Mouse (Mus musculus): Measurements from ENCODE around the gene Wdfy1. TPM values are rescaled to one million over a fixed set of nuclear protein-coding genes. Genes with fewer than 3 reads are reported as not detected.

The Wdfy1 gene
- polyA plus RNA-seq, 1 experiment from 2014 or later = 112 TPM

DNA sequence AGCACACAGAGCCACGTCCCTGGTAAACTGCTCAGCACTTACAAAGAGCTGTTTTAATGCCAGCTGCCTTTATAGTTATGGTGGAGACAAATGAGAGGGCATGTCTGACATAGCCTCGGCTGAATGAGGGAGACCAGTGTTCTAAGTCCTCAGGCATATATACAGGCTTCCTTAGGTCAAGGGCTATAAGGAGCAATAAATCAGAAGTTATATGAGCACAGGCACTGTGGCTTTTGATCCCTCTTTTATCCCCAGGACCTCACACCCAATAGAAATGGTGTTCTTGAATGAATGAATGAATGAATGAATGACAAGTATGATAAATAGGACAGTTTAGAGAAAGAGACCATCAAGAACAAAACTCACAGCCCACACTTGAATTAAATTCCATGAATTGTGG lies 16.9 kb downstream of the Wdfy1 start:
- Histone ChIP-seq H3K4me1 (replicated peaks) (peaks cover 46% of the 10 kb centered on the region), H3K27me3 (no peaks in the 10 kb centered on the region), H3K27ac (no peak overlapping the region), H3K9me3 (no peaks in the 10 kb centered on the region), H3K4me2 (peak overlapping the region; percentile 95), H3K9ac (peak overlapping the region; percentile 58; the same call in 1 of the 2 replicates), H3K4me3 (no peak overlapping the region), H3K36me3 (no peaks in the 10 kb centered on the region)
- no peak for ATAC-seq (ENCODE audit: low FRiP score)
- 45% methylated on average over 2 of the region's 2 CpGs for WGBS

DNA sequence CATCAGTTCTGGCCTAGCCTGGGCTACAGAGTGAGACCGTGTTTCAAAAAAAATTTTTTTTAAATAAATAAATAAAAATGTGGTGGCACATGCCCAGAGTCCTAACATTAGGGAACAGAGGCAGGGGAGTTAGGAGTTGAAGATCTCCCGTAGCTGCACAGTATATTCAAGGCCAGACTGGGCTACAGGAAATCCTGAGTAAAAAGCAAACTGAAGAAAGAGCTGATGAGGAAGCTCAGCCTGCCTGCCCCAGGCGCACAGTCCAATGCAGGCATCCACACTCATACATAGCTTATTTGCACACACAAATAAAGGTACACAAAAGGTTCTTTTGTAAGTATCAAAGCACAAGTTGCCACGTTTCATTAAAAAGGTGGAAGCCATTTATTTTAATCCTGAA lies 18.3 kb downstream of the Wdfy1 start:
- H3K9ac ChIP-seq = no peak overlapping the region
- 82% methylated on average over 4 of the region's 4 CpGs for WGBS
- H3K4me3 ChIP-seq = no peak overlapping the region
- no peak overlapping the region for H3K4me2 ChIP-seq
- H3K36me3 ChIP-seq = no peaks in the 10 kb centered on the region
- peaks cover 43% of the 10 kb centered on the region for H3K4me1 ChIP-seq (replicated peaks)
- no peaks in the 10 kb centered on the region for H3K27me3 ChIP-seq
- H3K9me3 ChIP-seq = no peaks in the 10 kb centered on the region
- 0 out of 2 replicates have a peak overlapping the region, but pooled peaks have one; percentile 25 for H3K27ac ChIP-seq
- ATAC-seq (ENCODE audit: low FRiP score) = no peak

- 51% methylated on average over 7 of the region's 7 CpGs for WGBS
- no peak for ATAC-seq (ENCODE audit: low FRiP score)
Observed at GRCm38 (mm10) chr1:79757161-79757560, 18.8 kb downstream of the Wdfy1 start.

DNA sequence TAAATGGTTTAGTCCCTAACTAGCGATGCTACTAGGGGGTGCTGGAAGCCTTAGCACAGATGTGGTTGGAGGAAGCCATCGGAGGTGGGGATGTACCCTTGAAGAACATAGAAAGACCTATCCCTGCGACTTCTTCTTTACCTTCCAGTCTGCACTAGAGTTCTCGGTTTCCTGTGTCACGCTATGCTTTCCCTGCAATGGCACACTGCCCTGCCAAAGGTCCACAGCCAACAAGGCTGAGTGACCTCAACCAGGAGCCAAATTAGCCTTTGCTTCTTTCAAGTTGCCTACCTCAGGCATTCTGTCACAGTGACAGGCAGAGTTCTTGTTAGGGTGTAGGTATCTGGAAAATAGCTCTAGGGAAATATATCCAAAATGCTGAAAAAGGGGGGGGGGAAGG lies 19.5 kb downstream of the Wdfy1 start:
- Histone ChIP-seq H3K4me3 (no peak overlapping the region), H3K9me3 (no peaks in the 10 kb centered on the region), H3K36me3 (peaks cover 9% of the 10 kb centered on the region), H3K27ac (no peak overlapping the region), H3K4me1 (replicated peaks) (peaks cover 36% of the 10 kb centered on the region), H3K4me2 (no peak overlapping the region), H3K27me3 (no peaks in the 10 kb centered on the region), H3K9ac (no peak overlapping the region)
- ATAC-seq (ENCODE audit: low FRiP score) = no peak
- WGBS = 96% methylated on average over 5 of the region's 5 CpGs

More at GRCm38 (mm10) chr1:79757161-79757560, 18.8 kb downstream of the Wdfy1 start:
- Histone ChIP-seq H3K4me3 (no peak overlapping the region), H3K9ac (no peak overlapping the region), H3K4me1 (replicated peaks) (peaks cover 38% of the 10 kb centered on the region), H3K27me3 (no peaks in the 10 kb centered on the region), H3K36me3 (peaks cover 1% of the 10 kb centered on the region), H3K4me2 (no peak overlapping the region), H3K27ac (0 out of 2 replicates have a peak overlapping the region, but pooled peaks have one; percentile 25), H3K9me3 (no peaks in the 10 kb centered on the region)

DNA sequence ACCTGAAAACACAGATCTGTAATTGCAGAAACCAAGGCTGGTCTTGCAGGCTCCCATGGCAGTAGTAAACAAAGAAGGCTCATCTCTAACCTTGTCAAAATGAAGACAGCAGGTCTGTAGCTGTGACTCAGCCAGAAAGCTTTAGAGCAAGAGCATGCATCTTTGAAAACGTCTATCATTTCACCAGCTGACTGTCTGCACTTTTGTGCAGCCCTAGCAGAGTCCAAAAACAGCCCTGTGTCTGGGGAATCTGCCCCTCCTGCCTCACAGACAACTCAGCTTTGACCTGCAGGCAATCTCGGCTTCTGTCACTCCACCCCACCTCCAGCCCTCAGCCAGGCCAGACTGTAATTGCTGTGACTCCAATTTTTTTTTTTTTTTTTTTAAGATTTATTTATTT lies 20.6 kb downstream of the Wdfy1 start:
- no peak overlapping the region for H3K4me3 ChIP-seq
- no peak overlapping the region for H3K9ac ChIP-seq
- no peak overlapping the region for H3K27ac ChIP-seq
- WGBS = 56% methylated on average over 2 of the region's 2 CpGs
- H3K4me1 ChIP-seq (replicated peaks) = peaks cover 30% of the 10 kb centered on the region
- no peak overlapping the region for H3K4me2 ChIP-seq
- peaks cover 18% of the 10 kb centered on the region for H3K36me3 ChIP-seq
- no peaks in the 10 kb centered on the region for H3K9me3 ChIP-seq
- no peaks in the 10 kb centered on the region for H3K27me3 ChIP-seq
- ATAC-seq (ENCODE audit: low FRiP score) = no peak

DNA sequence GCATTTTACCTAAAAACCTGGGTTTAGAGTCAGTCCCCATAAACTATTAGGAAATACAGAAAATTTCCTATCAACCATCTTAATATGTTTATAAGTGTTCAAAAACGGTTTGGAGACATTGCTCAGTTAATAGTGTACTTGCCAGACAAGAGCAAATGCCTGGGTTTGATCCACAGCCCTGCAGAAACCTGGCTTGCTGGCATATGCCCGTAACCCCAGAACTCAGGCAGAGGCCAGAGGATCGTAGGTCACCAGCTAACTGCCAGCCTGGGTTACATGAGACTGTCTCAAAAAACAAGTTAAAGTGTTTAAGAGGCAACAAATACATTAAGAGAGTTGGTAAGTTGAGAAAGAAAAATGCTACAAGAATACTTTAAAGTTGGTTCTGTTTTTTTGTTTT lies 21.0 kb downstream of the Wdfy1 start:
- H3K27ac ChIP-seq = no peak overlapping the region
- H3K4me3 ChIP-seq = no peak overlapping the region
- peaks cover 27% of the 10 kb centered on the region for H3K4me1 ChIP-seq (replicated peaks)
- no peak overlapping the region for H3K4me2 ChIP-seq
- no peak for ATAC-seq (ENCODE audit: low FRiP score)
- H3K9ac ChIP-seq = no peak overlapping the region
- H3K9me3 ChIP-seq = no peaks in the 10 kb centered on the region
- H3K27me3 ChIP-seq = no peaks in the 10 kb centered on the region
- peaks cover 19% of the 10 kb centered on the region for H3K36me3 ChIP-seq
- 95% methylated on average over 3 of the region's 3 CpGs for WGBS

DNA sequence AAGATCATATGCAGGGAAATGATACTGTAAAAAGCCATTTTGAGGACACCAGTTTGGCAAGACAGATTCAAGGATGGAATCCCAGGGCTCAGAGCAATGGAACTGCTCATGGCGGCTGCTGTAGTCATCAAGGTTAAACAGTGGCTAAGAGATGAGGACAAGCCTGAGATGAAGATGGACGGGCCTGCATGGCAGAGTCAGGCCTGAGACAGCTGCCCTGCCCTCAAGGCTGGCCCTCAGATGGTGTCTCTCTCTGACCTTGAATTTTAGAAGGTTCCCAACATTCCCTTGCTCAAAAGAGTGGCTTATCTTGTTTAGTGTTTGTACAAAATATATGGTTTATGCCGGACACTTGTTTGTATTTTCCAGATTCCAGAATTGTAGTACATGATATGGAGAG lies 22.5 kb downstream of the Wdfy1 start:
- Histone ChIP-seq H3K4me3 (no peak overlapping the region), H3K9me3 (no peaks in the 10 kb centered on the region), H3K9ac (no peak overlapping the region), H3K27ac (no peak overlapping the region), H3K36me3 (peaks cover 24% of the 10 kb centered on the region), H3K4me2 (no peak overlapping the region), H3K27me3 (no peaks in the 10 kb centered on the region), H3K4me1 (replicated peaks) (peaks cover 12% of the 10 kb centered on the region)
- no peak for ATAC-seq (ENCODE audit: low FRiP score)
- 90% methylated on average over 3 of the region's 3 CpGs for WGBS

DNA sequence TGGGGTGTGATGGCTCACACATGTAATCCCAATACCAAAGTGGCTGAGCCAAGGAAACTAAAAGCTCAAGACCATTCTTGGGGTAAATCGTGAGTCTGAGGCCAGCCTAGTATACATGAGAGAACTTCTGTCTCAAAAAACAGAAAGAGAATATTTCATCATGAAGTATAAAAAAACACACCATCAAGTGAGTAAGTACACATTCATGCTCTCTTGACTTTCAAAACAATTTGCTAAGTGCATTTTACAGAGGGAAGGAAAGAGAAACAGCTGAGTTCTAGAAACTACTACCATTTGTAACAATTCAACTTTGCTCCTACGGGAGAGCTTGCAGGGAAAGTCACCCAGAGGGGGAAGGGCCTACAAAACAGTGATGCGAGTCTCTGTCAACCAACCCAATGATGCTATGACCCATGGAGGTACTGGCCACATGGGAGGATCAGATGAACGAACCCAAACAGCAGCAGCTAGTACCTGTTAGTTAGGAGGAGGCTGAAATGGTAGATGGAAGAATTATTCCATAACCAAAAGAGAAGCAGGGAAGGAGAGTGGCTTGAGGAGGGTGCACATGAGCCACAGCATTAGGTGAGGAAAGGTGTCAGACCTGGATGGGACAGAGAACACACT lies 23.1 kb downstream of the Wdfy1 start:
- ATAC-seq (ENCODE audit: low FRiP score) = no peak

GRCm38 (mm10) chr1:79752015-79752695 lies 23.8 kb downstream of the Wdfy1 start:
- no peak overlapping the region for H3K4me2 ChIP-seq
- no peak for ATAC-seq (ENCODE audit: low FRiP score)
- no peak overlapping the region for H3K4me3 ChIP-seq
- no peaks in the 10 kb centered on the region for H3K27me3 ChIP-seq
- no peaks in the 10 kb centered on the region for H3K9me3 ChIP-seq
- WGBS = 88% methylated on average over 7 of the region's 7 CpGs
- peaks cover 8% of the 10 kb centered on the region for H3K4me1 ChIP-seq (replicated peaks)
- peaks cover 24% of the 10 kb centered on the region for H3K36me3 ChIP-seq
- H3K9ac ChIP-seq = no peak overlapping the region
- no peak overlapping the region for H3K27ac ChIP-seq

More for the DNA sequence above, 23.1 kb downstream of the Wdfy1 start:
- Histone ChIP-seq H3K27ac (no peak overlapping the region), H3K4me1 (replicated peaks) (peaks cover 12% of the 10 kb centered on the region), H3K4me2 (no peak overlapping the region), H3K4me3 (no peak overlapping the region), H3K36me3 (peaks cover 24% of the 10 kb centered on the region), H3K9me3 (no peaks in the 10 kb centered on the region), H3K27me3 (no peaks in the 10 kb centered on the region), H3K9ac (no peak overlapping the region)
- WGBS = 89% methylated on average over 4 of the region's 4 CpGs

GRCm38 (mm10) chr1:79751186-79751585 lies 24.8 kb downstream of the Wdfy1 start:
- no peak overlapping the region for H3K27ac ChIP-seq
- ATAC-seq (ENCODE audit: low FRiP score) = no peak
- no peaks in the 10 kb centered on the region for H3K27me3 ChIP-seq
- H3K36me3 ChIP-seq = peaks cover 24% of the 10 kb centered on the region
- H3K4me2 ChIP-seq = no peak overlapping the region
- H3K9ac ChIP-seq = no peak overlapping the region
- 89% methylated on average over 5 of the region's 5 CpGs for WGBS
- H3K9me3 ChIP-seq = no peaks in the 10 kb centered on the region
- H3K4me3 ChIP-seq = no peak overlapping the region
- H3K4me1 ChIP-seq (replicated peaks) = no peaks in the 10 kb centered on the region

DNA sequence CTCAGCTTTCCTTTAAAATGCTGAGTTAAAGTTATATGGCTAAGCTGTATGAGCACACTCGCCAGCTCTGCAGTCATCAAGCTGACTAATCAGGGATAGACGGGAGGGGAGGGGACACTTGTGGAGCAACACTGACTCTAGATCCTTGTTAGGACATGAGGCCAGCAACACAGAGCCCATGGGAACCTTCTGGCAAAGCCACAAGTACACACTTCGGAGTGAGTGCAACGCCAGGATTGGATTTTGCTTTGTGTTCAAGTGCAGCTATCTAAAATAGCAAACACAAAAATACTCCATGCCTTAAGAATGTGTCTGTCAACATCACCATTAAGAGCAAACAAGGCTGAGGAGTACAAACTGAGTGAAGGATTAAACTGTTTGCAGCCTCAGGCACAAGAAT lies 29.9 kb downstream of the Wdfy1 start:
- ATAC-seq (ENCODE audit: low FRiP score) = no peak
- H3K4me3 ChIP-seq = no peak overlapping the region
- no peaks in the 10 kb centered on the region for H3K9me3 ChIP-seq
- H3K27me3 ChIP-seq = no peaks in the 10 kb centered on the region
- WGBS = 95% methylated on average over 4 of the region's 4 CpGs
- H3K36me3 ChIP-seq = peaks cover 16% of the 10 kb centered on the region
- no peak overlapping the region for H3K4me2 ChIP-seq
- no peak overlapping the region for H3K9ac ChIP-seq
- H3K4me1 ChIP-seq (replicated peaks) = no peaks in the 10 kb centered on the region
- H3K27ac ChIP-seq = no peak overlapping the region

GRCm38 (mm10) chr1:79743385-79743784 lies 32.6 kb downstream of the Wdfy1 start:
- 91% methylated on average over 1 of the region's 1 CpGs for WGBS
- H3K27ac ChIP-seq = no peak overlapping the region

GRCm38 (mm10) chr1:79742949-79743348 lies 33.0 kb downstream of the Wdfy1 start:
- 94% methylated on average over 7 of the region's 7 CpGs for WGBS
- H3K4me1 ChIP-seq (replicated peaks) = no peaks in the 10 kb centered on the region
- H3K9me3 ChIP-seq = no peaks in the 10 kb centered on the region

More at GRCm38 (mm10) chr1:79743385-79743784, 32.6 kb downstream of the Wdfy1 start:
- H3K4me2 ChIP-seq = no peak overlapping the region
- H3K27me3 ChIP-seq = no peaks in the 10 kb centered on the region
- H3K4me3 ChIP-seq = no peak overlapping the region
- H3K9me3 ChIP-seq = no peaks in the 10 kb centered on the region
- H3K36me3 ChIP-seq = peaks cover 21% of the 10 kb centered on the region
- no peak for ATAC-seq (ENCODE audit: low FRiP score)
- H3K4me1 ChIP-seq (replicated peaks) = no peaks in the 10 kb centered on the region
- no peak overlapping the region for H3K9ac ChIP-seq

More at GRCm38 (mm10) chr1:79742949-79743348, 33.0 kb downstream of the Wdfy1 start:
- no peak overlapping the region for H3K4me3 ChIP-seq
- ATAC-seq (ENCODE audit: low FRiP score) = no peak
- H3K4me2 ChIP-seq = no peak overlapping the region
- H3K27ac ChIP-seq = no peak overlapping the region
- no peaks in the 10 kb centered on the region for H3K27me3 ChIP-seq
- peaks cover 25% of the 10 kb centered on the region for H3K36me3 ChIP-seq
- no peak overlapping the region for H3K9ac ChIP-seq
